Mouse (Mus musculus) bone marrow, adult 2 months (tissue): Measurements from ENCODE around the gene Soat1.

Experiments
- CTCF ChIP-seq: fragments of 200-500 bp; IDR thresholded peaks from 2 replicates; pipeline ENCODE4 v1.5.1; 2011; ENCODE audit warnings: low read length, control low read depth; ENCODE audit not compliant: control insufficient read depth, insufficient read depth
- POLR2A ChIP-seq: fragments of 200-500 bp; IDR thresholded peaks from 2 replicates; pipeline ENCODE4 v1.6.1; 2011; ENCODE audit warnings: low read depth, mild to moderate bottlenecking, control low read depth, low read length, borderline replicate concordance; ENCODE audit not compliant: control insufficient read depth

DNA sequence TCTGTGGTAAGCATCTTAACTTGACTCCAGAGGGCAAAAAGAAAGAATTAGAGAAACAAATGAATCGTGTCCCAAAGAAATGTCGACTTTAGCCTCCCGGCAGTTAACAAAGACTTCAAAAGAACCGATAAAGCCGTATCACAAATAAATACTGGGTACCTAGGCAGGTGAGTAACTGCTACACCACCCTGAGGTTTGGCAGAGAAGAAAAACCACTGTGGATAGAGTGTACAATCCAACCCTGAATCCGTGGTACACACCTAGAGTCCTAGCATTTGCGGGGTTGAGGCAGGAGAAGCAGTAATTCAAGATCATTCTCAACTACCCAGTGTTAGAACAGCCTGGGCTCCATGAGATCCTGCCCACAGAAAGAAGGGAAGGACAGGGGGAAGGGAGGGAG, 2.2 kb downstream of the Soat1 start:
- TF ChIP-seq POLR2A (no peak), CTCF (no peak)
